9 mouse cellular contexts compared by ENCODE assay signal in the genomic region with DNA sequence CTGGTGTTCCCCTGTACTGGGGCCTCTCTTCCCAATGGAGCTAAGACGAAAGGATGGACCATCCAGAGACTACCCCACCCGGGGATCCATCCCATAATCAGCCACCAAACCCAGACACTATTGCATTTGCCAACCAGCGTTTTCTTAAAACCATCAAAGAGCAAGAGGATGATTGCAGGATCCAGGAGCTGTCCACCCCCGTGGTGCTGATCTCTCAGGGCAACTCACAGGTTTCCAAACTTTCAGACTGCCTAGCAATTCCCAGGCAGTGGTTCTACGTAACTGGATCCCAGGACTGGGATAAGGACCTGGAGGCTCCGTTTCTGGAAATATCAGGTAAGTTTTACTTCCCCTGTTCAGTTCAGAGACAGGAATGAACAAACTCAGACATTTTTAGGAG. TPM values are rescaled to one million over a fixed set of nuclear protein-coding genes. Genes with fewer than 3 reads are reported as not detected.
DNase-seq lines count a peak whose midpoint lies in the region; ATAC-seq lines count a peak whose summit lies in the region.
"Had no signal": no experiment of that assay in that cellular context is flagged by ENCODE, and none has a peak within 500 bp of the region (broad histone marks: within the 10 kb centered on the region; RNA-seq: fewer than 3 reads in every experiment).

No protein-coding gene starts in this region.

- no peak for ATAC-seq in activated CD4-positive, CD25-positive, alpha-beta regulatory T cell, adult 4 months

- DNase-seq in heart, postnatal 4 days: peak; percentile 73
- no peak for DNase-seq in heart, adult 9 months (ENCODE audit: low spot score in 2 of 2)
- DNase-seq in urinary bladder, postnatal 14 days (ENCODE audit: low spot score): peak; percentile 28
- no peak for DNase-seq in urinary bladder, postnatal 10 days (ENCODE audit: low spot score)
- DNase-seq in kidney, postnatal 14 days: peak; percentile 45
- DNase-seq in layer of hippocampus, adult 8-10 months (ENCODE audit: low spot score in 2 of 2): no peak
- no peak for DNase-seq in cerebellum, adult 8-10 months

RNA-seq across cellular contexts. Expression of a gene that starts 5.7 kb away (rescaled TPM):
- not detected for total RNA-seq in heart, postnatal 4 days (2021)
- not detected for polyA plus RNA-seq in activated CD4-positive, CD25-positive, alpha-beta regulatory T cell, adult 4 months (2017; shearing (Covaris generic))
- total RNA-seq in layer of hippocampus, adult 8-10 months (2022): 10 to 100 TPM; 55.4 to 68.6 (median 60.9) TPM
- total RNA-seq: common myeloid progenitor, adult 5-6 weeks had no signal

Comparison
In these comparisons a context has a peak if more than half of its experiments do, and no peak if none do; other contexts are left out.
1. DNase-seq: peak in heart, postnatal 4 days (single experiment), urinary bladder, postnatal 14 days (single experiment) and kidney, postnatal 14 days (single experiment); none in heart, adult 9 months (0 of 2), urinary bladder, postnatal 10 days (single experiment), layer of hippocampus, adult 8-10 months (0 of 2) and cerebellum, adult 8-10 months (single experiment).
2. RNA of a gene that starts 5.7 kb away (total RNA-seq): 55.4 to 68.6 TPM in layer of hippocampus, adult 8-10 months; not detected in heart, postnatal 4 days; every median in the first group is over 10 times any median in the second.